Mouse (Mus musculus): ENCODE results near the gene Pdgfb. TPM values are rescaled to one million over a fixed set of nuclear protein-coding genes. Genes with fewer than 3 reads are reported as not detected.

Pdgfb gene
- polyA plus RNA-seq, 1 experiment: 8.0 TPM

DNA sequence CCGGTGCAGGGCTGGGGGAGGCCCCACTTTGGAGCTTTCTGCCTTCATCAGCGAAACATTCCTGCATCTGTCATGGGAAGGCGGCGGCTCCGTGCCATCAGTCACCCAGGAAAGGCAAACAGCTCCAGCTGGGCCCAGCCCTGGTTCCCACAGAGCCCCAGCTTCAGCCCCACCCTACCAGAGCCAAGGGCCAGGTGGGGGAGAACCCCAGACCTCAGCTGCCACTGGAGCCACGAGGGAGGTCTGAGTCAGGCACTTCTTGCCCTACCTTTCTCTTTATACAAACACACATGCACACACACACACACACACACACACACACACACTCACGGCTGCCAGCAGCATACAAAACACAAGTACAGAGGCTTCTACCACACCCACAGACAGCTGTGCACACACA lies 30.6 kb downstream of the Pdgfb start:
- H3K27me3 ChIP-seq (ENCODE audit: control insufficient read depth, insufficient read depth, low read length): no peaks in the 10 kb centered on the region
- no peaks in the 10 kb centered on the region for H3K4me1 ChIP-seq (ENCODE audit: control insufficient read depth, insufficient read depth, insufficient read length, low read length)
- no peak for TF ChIP-seq CTCF (IDR thresholded peaks at IDR 0.05; ENCODE audit: extremely low read depth, insufficient read length, insufficient replicate concordance, low read depth, low read length)
- TF ChIP-seq POLR2A (IDR thresholded peaks at IDR 0.05; ENCODE audit: low read depth, low read length): no peak
- no peak overlapping the region for H3K4me3 ChIP-seq (ENCODE audit: low read depth, low read length)
- no peak overlapping the region for H3K27ac ChIP-seq (ENCODE audit: insufficient read depth, low read depth, low read length)
- WGBS: 22% methylated on average over 7 of the region's 7 CpGs
- no peaks in the 10 kb centered on the region for H3K36me3 ChIP-seq (ENCODE audit: control insufficient read depth, insufficient read depth, low read length)

DNA sequence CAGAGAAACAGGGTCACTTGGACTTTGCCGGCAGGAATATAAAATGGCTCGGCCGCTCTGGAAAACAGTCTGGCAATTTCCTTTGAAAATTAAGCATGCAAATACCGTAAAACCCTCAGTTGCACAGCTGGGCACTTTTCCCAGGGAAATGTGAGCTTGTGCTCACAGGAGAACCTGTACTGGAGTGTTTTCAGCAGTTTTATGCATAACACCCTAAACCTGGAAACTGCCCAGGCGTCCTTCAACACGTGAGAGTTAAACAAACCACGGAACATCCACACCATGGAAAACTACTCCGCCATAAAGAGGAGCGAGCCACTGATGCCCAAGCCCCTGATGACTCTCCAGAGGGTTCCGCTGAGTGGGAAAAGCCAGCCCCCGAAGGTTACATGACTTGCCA lies 34.1 kb downstream of the Pdgfb start:
- WGBS: 71% methylated on average over 11 of the region's 11 CpGs
- no peaks in the 10 kb centered on the region for H3K27me3 ChIP-seq (ENCODE audit: control insufficient read depth, insufficient read depth, low read length)
- TF ChIP-seq POLR2A (IDR thresholded peaks at IDR 0.05; ENCODE audit: low read depth, low read length): no peak
- no peak for TF ChIP-seq CTCF (IDR thresholded peaks at IDR 0.05; ENCODE audit: extremely low read depth, insufficient read length, insufficient replicate concordance, low read depth, low read length)
- no peaks in the 10 kb centered on the region for H3K4me1 ChIP-seq (ENCODE audit: control insufficient read depth, insufficient read depth, insufficient read length, low read length)
- no peak overlapping the region for H3K27ac ChIP-seq (ENCODE audit: insufficient read depth, low read depth, low read length)
- no peak overlapping the region for H3K4me3 ChIP-seq (ENCODE audit: low read depth, low read length)
- no peaks in the 10 kb centered on the region for H3K36me3 ChIP-seq (ENCODE audit: control insufficient read depth, insufficient read depth, low read length)

DNA sequence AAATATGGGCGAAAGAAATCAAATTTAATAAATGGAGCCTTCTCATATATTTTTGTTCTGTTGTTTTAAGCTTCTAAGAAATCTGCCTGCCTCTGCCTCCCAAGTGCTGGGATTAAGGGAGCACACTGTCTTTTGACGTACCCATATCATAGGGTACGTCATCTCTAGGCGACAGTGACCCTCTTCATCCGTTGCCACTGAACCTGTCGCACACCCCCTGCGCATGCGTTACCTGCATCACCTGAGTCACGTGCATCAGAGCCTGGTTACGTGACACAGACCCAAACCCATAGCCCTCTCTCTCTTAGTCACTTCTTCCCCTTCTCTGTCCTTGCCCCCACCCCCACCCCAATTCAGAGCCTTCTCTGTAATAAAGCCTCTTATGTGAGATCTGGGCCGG lies 42.6 kb downstream of the Pdgfb start:
- Histone ChIP-seq H3K27me3 (ENCODE audit: control insufficient read depth, insufficient read depth, low read length) (no peaks in the 10 kb centered on the region), H3K4me1 (ENCODE audit: control insufficient read depth, insufficient read depth, insufficient read length, low read length) (no peaks in the 10 kb centered on the region), H3K36me3 (ENCODE audit: control insufficient read depth, insufficient read depth, low read length) (no peaks in the 10 kb centered on the region), H3K27ac (ENCODE audit: insufficient read depth, low read depth, low read length) (no peak overlapping the region), H3K4me3 (ENCODE audit: low read depth, low read length) (no peak overlapping the region)
- 96% methylated on average over 11 of the region's 11 CpGs for WGBS
- TF ChIP-seq CTCF (IDR thresholded peaks at IDR 0.05; ENCODE audit: extremely low read depth, insufficient read length, insufficient replicate concordance, low read depth, low read length): no peak
- TF ChIP-seq POLR2A (IDR thresholded peaks at IDR 0.05; ENCODE audit: low read depth, low read length): no peak

DNA sequence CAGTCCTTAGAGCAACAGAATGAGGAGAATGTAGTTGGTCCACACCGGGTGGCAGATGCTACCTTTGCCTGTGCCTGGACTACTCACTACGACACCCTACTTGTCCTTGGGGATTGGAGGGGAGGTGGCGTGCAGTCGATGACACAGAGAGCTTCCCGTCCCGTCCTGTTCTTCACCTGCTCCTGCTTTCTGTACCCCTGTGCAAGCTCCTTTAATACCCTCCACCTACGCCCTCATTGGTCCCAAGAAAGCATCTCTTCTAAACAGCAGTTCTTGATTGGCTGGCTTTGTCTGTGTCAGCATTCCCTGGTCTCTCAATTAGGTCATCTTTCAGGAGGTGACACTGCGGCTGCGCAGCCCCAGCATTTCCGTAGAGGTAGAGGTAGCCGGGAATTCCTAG lies 43.8 kb downstream of the Pdgfb start, which contains the start of gene Cbx7:
TSS of gene Cbx7 (minus strand) at position 180 of the 400 bp plus-strand sequence.
- H3K4me3 ChIP-seq (ENCODE audit: low read depth, low read length): no peak within 1 kb of the TSS
- no peaks in the 10 kb centered on the region for H3K27me3 ChIP-seq (ENCODE audit: control insufficient read depth, insufficient read depth, low read length)
- TF ChIP-seq CTCF (IDR thresholded peaks at IDR 0.05; ENCODE audit: extremely low read depth, insufficient read length, insufficient replicate concordance, low read depth, low read length) (no peak), POLR2A (IDR thresholded peaks at IDR 0.05; ENCODE audit: low read depth, low read length) (no peak)
- 95% methylated on average over 11 of the region's 11 CpGs for WGBS
- no peak within 1 kb of the TSS for H3K27ac ChIP-seq (ENCODE audit: insufficient read depth, low read depth, low read length)
- H3K36me3 ChIP-seq (ENCODE audit: control insufficient read depth, insufficient read depth, low read length): no peaks in the 10 kb centered on the region
- no peaks in the 10 kb centered on the region for H3K4me1 ChIP-seq (ENCODE audit: control insufficient read depth, insufficient read depth, insufficient read length, low read length)

DNA sequence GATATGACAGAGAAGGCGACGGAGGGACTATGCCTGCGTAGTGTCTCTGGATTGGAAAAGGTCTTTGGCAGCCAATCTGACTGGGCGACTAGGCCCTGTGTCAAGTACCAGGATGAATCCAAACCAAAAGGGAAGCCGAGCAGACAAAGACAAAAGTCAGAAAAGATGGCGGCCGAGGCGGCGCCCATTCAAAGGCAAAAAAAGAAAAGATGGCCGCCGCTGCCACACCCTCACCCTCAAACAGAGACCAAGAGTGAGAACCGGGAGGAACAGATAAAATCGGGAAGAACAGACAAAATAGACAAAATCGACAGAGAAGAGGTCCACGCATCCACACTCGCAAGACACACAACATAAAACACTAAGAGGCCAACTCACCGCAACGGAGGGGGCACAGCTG lies 44.3 kb downstream of the Pdgfb start:
- 91% methylated on average over 18 of the region's 18 CpGs for WGBS
- H3K27me3 ChIP-seq (ENCODE audit: control insufficient read depth, insufficient read depth, low read length): no peaks in the 10 kb centered on the region
- no peaks in the 10 kb centered on the region for H3K36me3 ChIP-seq (ENCODE audit: control insufficient read depth, insufficient read depth, low read length)
- no peak overlapping the region for H3K4me3 ChIP-seq (ENCODE audit: low read depth, low read length)
- H3K4me1 ChIP-seq (ENCODE audit: control insufficient read depth, insufficient read depth, insufficient read length, low read length): no peaks in the 10 kb centered on the region
- TF ChIP-seq POLR2A (IDR thresholded peaks at IDR 0.05; ENCODE audit: low read depth, low read length) (no peak), CTCF (IDR thresholded peaks at IDR 0.05; ENCODE audit: extremely low read depth, insufficient read length, insufficient replicate concordance, low read depth, low read length) (no peak)
- H3K27ac ChIP-seq (ENCODE audit: insufficient read depth, low read depth, low read length): no peak overlapping the region

DNA sequence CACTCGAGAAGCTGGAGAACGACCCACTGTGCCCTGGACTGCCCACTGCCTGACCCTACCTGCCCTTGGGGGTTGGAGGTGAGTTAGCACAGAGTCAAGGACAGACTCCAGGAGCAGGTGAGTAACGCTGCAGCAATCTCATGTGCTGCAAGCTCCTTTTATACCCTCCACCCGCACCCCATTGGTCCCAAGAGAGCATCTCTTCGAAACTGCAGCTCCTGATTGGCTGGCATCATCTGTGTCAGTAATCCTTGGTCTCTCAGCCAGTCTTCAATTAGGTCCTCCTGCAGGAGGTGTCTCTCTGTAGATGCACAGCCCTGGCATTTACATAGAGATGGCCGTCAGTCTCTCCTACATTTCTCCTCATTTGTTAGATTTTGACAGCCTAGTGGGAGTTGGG lies 47.4 kb downstream of the Pdgfb start:
- TF ChIP-seq CTCF (IDR thresholded peaks at IDR 0.05; ENCODE audit: extremely low read depth, insufficient read length, insufficient replicate concordance, low read depth, low read length) (no peak), POLR2A (IDR thresholded peaks at IDR 0.05; ENCODE audit: low read depth, low read length) (no peak)
- Histone ChIP-seq H3K27ac (ENCODE audit: insufficient read depth, low read depth, low read length) (no peak overlapping the region), H3K36me3 (ENCODE audit: control insufficient read depth, insufficient read depth, low read length) (no peaks in the 10 kb centered on the region), H3K27me3 (ENCODE audit: control insufficient read depth, insufficient read depth, low read length) (no peaks in the 10 kb centered on the region), H3K4me3 (ENCODE audit: low read depth, low read length) (no peak overlapping the region), H3K4me1 (ENCODE audit: control insufficient read depth, insufficient read depth, insufficient read length, low read length) (no peaks in the 10 kb centered on the region)
- WGBS: 80% methylated on average over 6 of the region's 6 CpGs

DNA sequence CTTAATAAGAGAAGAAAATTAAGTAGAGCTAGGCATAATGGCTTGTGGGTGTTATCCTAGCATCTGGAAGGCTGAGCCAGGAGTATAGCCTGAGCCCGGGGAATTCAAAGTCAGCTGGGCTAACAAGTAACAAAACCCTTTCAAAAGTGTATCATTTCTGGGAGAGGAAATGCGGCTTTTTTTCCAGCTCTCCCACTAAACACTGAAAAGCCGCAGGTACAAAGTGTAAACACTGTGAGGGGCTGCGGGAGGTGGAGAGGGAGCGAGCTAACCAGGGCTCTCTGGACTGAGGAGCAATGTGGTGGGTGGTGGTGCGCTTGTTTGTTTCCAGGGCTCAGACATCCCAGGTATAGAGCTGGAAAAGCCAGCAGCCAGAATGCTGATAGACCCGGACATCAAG lies 50.4 kb downstream of the Pdgfb start:
- 73% methylated on average over 7 of the region's 7 CpGs for WGBS
- Histone ChIP-seq H3K36me3 (ENCODE audit: control insufficient read depth, insufficient read depth, low read length) (no peaks in the 10 kb centered on the region), H3K27me3 (ENCODE audit: control insufficient read depth, insufficient read depth, low read length) (no peaks in the 10 kb centered on the region), H3K27ac (ENCODE audit: insufficient read depth, low read depth, low read length) (no peak overlapping the region), H3K4me3 (ENCODE audit: low read depth, low read length) (no peak overlapping the region), H3K4me1 (ENCODE audit: control insufficient read depth, insufficient read depth, insufficient read length, low read length) (no peaks in the 10 kb centered on the region)
- TF ChIP-seq POLR2A (IDR thresholded peaks at IDR 0.05; ENCODE audit: low read depth, low read length): no peak
- no peak for TF ChIP-seq CTCF (IDR thresholded peaks at IDR 0.05; ENCODE audit: extremely low read depth, insufficient read length, insufficient replicate concordance, low read depth, low read length)

DNA sequence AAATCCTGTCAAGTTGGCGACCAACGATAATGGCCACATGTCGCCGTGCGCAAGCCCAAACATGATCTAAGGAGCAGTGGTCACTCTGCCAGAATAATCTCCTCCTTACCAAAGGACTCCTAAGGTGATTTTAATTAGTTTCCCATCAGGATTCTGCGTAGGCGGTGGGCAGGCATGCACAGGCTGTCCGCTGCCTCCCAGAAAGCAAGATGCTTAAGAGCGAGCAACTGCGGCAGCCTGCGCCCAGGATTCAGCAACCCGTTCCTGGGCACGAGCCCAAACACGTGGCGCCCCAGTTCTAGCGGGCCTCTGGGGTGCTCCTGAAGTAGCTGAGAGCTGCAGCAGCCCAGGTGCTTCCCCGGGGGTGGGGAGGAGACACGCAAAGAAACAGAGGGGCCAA lies 52.1 kb downstream of the Pdgfb start:
- H3K36me3 ChIP-seq (ENCODE audit: control insufficient read depth, insufficient read depth, low read length): no peaks in the 10 kb centered on the region
- TF ChIP-seq POLR2A (IDR thresholded peaks at IDR 0.05; ENCODE audit: low read depth, low read length) (no peak), CTCF (IDR thresholded peaks at IDR 0.05; ENCODE audit: extremely low read depth, insufficient read length, insufficient replicate concordance, low read depth, low read length) (no peak)
- no peaks in the 10 kb centered on the region for H3K27me3 ChIP-seq (ENCODE audit: control insufficient read depth, insufficient read depth, low read length)
- no peak overlapping the region for H3K4me3 ChIP-seq (ENCODE audit: low read depth, low read length)
- H3K27ac ChIP-seq (ENCODE audit: insufficient read depth, low read depth, low read length): no peak overlapping the region
- 86% methylated on average over 18 of the region's 18 CpGs for WGBS
- H3K4me1 ChIP-seq (ENCODE audit: control insufficient read depth, insufficient read depth, insufficient read length, low read length): no peaks in the 10 kb centered on the region

All from small intestine, adult 2 months (tissue).